1 mouse cellular context compared by ENCODE assay signal in genomic region chr11:115521080-115521479, GRCm38 (mm10).
TF ChIP-seq lines count a peak whose summit lies in the region.

No protein-coding gene starts in this region.

TF ChIP-seq in MEL, 35 proteins besides CTCF, POLR2A, EP300 and RAD21:
- TF ChIP-seq RCOR1 (IDR thresholded peaks at IDR 0.05; ENCODE audit: low read depth, low read length) (no peak), POLR2AphosphoS2 (IDR thresholded peaks at IDR 0.05; ENCODE audit: low read length) (0 out of 2 replicates have a peak, but pooled peaks have one; percentile 21), MYB (IDR thresholded peaks at IDR 0.05; ENCODE audit: low read depth, low read length) (no peak)
